Mouse (Mus musculus) kidney, adult 2 months (tissue): ENCODE measurements around the gene Nup107.
A peak's percentile ranks its signal among the peaks of the same experiment; 100 is the strongest.

Source experiments
- CTCF ChIP-seq: fragments of 200-500 bp; conservative IDR thresholded peaks from 2 replicates; pipeline ENCODE4 v1.5.1; 2011; ENCODE audit warnings: low read depth, mild to moderate bottlenecking, control low read depth, low read length, moderate library complexity, mixed read lengths; ENCODE audit not compliant: insufficient read depth, insufficient read length
- POLR2A ChIP-seq: fragments of 200-500 bp; IDR thresholded peaks from one replicate; pipeline ENCODE4 v1.6.1; 2011; ENCODE audit warnings: low read depth, low read length, control low read depth

GRCm38 (mm10) chr10:117709930-117710603 is 82.4 kb downstream of the Nup107 start:
- no peak for TF ChIP-seq CTCF
- TF ChIP-seq POLR2A: peak; percentile 16
